Mouse (Mus musculus): ENCODE data around the gene Kri1. TPM values are rescaled to one million over a fixed set of nuclear protein-coding genes. Genes with fewer than 3 reads are reported as not detected.

Kri1 gene
- polyA plus RNA-seq, 1 experiment from 2014 or later = 16.3 TPM

- H3K9me3 ChIP-seq (ENCODE audit: control insufficient read depth, low read length) = no peaks in the 10 kb centered on the region
- H3K4me3 ChIP-seq (ENCODE audit: low read depth, low read length) = no peak overlapping the region
- DNase-seq (ENCODE audit: low spot score, missing footprints) (no peak), ATAC-seq (ENCODE audit: low FRiP score) (no peak)
- peaks cover 9% of the 10 kb centered on the region for H3K4me1 ChIP-seq (ENCODE audit: control insufficient read depth, insufficient read depth, low read length)
- H3K27me3 ChIP-seq (ENCODE audit: control insufficient read depth, insufficient read depth, low read length) = no peaks in the 10 kb centered on the region
- H3K27ac ChIP-seq (ENCODE audit: low read depth, low read length) = no peak overlapping the region
- no peaks in the 10 kb centered on the region; the same call in 1 of the 2 replicates for H3K36me3 ChIP-seq (ENCODE audit: control insufficient read depth, insufficient read depth, low read length)
- H3K4me2 ChIP-seq = no peak overlapping the region
- no peak overlapping the region for H3K9ac ChIP-seq (ENCODE audit: low read length)
- 87% methylated on average over 4 of the region's 4 CpGs for WGBS
Observed at GRCm38 (mm10) chr9:21235341-21235740, 52.4 kb downstream of the Kri1 start.

GRCm38 (mm10) chr9:21233805-21234204 is 54.0 kb downstream of the Kri1 start:
- 86% methylated on average over 28 of the region's 28 CpGs for WGBS

GRCm38 (mm10) chr9:21233366-21233765 is 54.4 kb downstream of the Kri1 start:
- Histone ChIP-seq H3K36me3 (ENCODE audit: control insufficient read depth, insufficient read depth, low read length) (no peaks in the 10 kb centered on the region; the same call in 1 of the 2 replicates), H3K9ac (ENCODE audit: low read length) (no peak overlapping the region), H3K27me3 (ENCODE audit: control insufficient read depth, insufficient read depth, low read length) (no peaks in the 10 kb centered on the region), H3K9me3 (ENCODE audit: control insufficient read depth, low read length) (no peaks in the 10 kb centered on the region), H3K27ac (ENCODE audit: low read depth, low read length) (no peak overlapping the region), H3K4me2 (no peak overlapping the region), H3K4me3 (ENCODE audit: low read depth, low read length) (no peak overlapping the region), H3K4me1 (ENCODE audit: control insufficient read depth, insufficient read depth, low read length) (peaks cover 9% of the 10 kb centered on the region)
- DNase-seq (ENCODE audit: low spot score, missing footprints) (no peak), ATAC-seq (ENCODE audit: low FRiP score) (no peak)
- 90% methylated on average over 29 of the region's 29 CpGs for WGBS

More at GRCm38 (mm10) chr9:21233805-21234204, 54.0 kb downstream of the Kri1 start:
- no peak overlapping the region for H3K4me3 ChIP-seq (ENCODE audit: low read depth, low read length)
- no peak overlapping the region for H3K27ac ChIP-seq (ENCODE audit: low read depth, low read length)
- ATAC-seq (ENCODE audit: low FRiP score) (no peak), DNase-seq (ENCODE audit: low spot score, missing footprints) (no peak)
- H3K9ac ChIP-seq (ENCODE audit: low read length) = no peak overlapping the region
- H3K9me3 ChIP-seq (ENCODE audit: control insufficient read depth, low read length) = no peaks in the 10 kb centered on the region
- H3K4me1 ChIP-seq (ENCODE audit: control insufficient read depth, insufficient read depth, low read length) = peaks cover 9% of the 10 kb centered on the region
- H3K4me2 ChIP-seq = no peak overlapping the region
- no peaks in the 10 kb centered on the region for H3K27me3 ChIP-seq (ENCODE audit: control insufficient read depth, insufficient read depth, low read length)
- no peaks in the 10 kb centered on the region; the same call in 1 of the 2 replicates for H3K36me3 ChIP-seq (ENCODE audit: control insufficient read depth, insufficient read depth, low read length)

GRCm38 (mm10) chr9:21232867-21233266 is 54.9 kb downstream of the Kri1 start:
- no peaks in the 10 kb centered on the region for H3K9me3 ChIP-seq (ENCODE audit: control insufficient read depth, low read length)
- H3K4me2 ChIP-seq = no peak overlapping the region
- H3K4me3 ChIP-seq (ENCODE audit: low read depth, low read length) = no peak overlapping the region
- no peaks in the 10 kb centered on the region for H3K27me3 ChIP-seq (ENCODE audit: control insufficient read depth, insufficient read depth, low read length)
- H3K9ac ChIP-seq (ENCODE audit: low read length) = no peak overlapping the region
- H3K4me1 ChIP-seq (ENCODE audit: control insufficient read depth, insufficient read depth, low read length) = peaks cover 9% of the 10 kb centered on the region
- DNase-seq (ENCODE audit: low spot score, missing footprints) (no peak), ATAC-seq (ENCODE audit: low FRiP score) (no peak)
- WGBS = 91% methylated on average over 5 of the region's 5 CpGs
- H3K27ac ChIP-seq (ENCODE audit: low read depth, low read length) = no peak overlapping the region
- H3K36me3 ChIP-seq (ENCODE audit: control insufficient read depth, insufficient read depth, low read length) = no peaks in the 10 kb centered on the region; the same call in 1 of the 2 replicates

- H3K4me1 ChIP-seq (ENCODE audit: control insufficient read depth, insufficient read depth, low read length) = no peaks in the 10 kb centered on the region
- no peak for DNase-seq (ENCODE audit: low spot score, missing footprints)
- H3K4me2 ChIP-seq = no peak overlapping the region
- H3K9me3 ChIP-seq (ENCODE audit: control insufficient read depth, low read length) = no peaks in the 10 kb centered on the region
- H3K27ac ChIP-seq (ENCODE audit: low read depth, low read length) = no peak overlapping the region
- H3K9ac ChIP-seq (ENCODE audit: low read length) = no peak overlapping the region
- no peaks in the 10 kb centered on the region; the same call in 1 of the 2 replicates for H3K36me3 ChIP-seq (ENCODE audit: control insufficient read depth, insufficient read depth, low read length)
- no peaks in the 10 kb centered on the region for H3K27me3 ChIP-seq (ENCODE audit: control insufficient read depth, insufficient read depth, low read length)
- ATAC-seq (ENCODE audit: low FRiP score) = no peak
- 42% methylated on average over 23 of the region's 23 CpGs for WGBS
- no peak overlapping the region for H3K4me3 ChIP-seq (ENCODE audit: low read depth, low read length)
Observed at GRCm38 (mm10) chr9:21231551-21231950, 56.2 kb downstream of the Kri1 start.

- Histone ChIP-seq H3K27me3 (ENCODE audit: control insufficient read depth, insufficient read depth, low read length) (no peaks in the 10 kb centered on the region; the same call in 1 of the 2 replicates), H3K4me3 (ENCODE audit: low read depth, low read length) (peak overlapping the region; percentile 3), H3K4me2 (peak overlapping the region; percentile 12; the same call in 1 of the 2 replicates), H3K4me1 (ENCODE audit: control insufficient read depth, insufficient read depth, low read length) (no peaks in the 10 kb centered on the region), H3K36me3 (ENCODE audit: control insufficient read depth, insufficient read depth, low read length) (no peaks in the 10 kb centered on the region), H3K9ac (ENCODE audit: low read length) (0 out of 2 replicates have a peak overlapping the region, but pooled peaks have one; percentile 21), H3K27ac (ENCODE audit: low read depth, low read length) (no peak overlapping the region), H3K9me3 (ENCODE audit: control insufficient read depth, low read length) (no peaks in the 10 kb centered on the region)
- no peak for ATAC-seq (ENCODE audit: low FRiP score)
- 18% methylated on average over 16 of the region's 16 CpGs for WGBS
- DNase-seq (ENCODE audit: low spot score, missing footprints) = no peak
Observed at GRCm38 (mm10) chr9:21227342-21227741, 60.4 kb downstream of the Kri1 start.

- Histone ChIP-seq H3K9ac (ENCODE audit: low read length) (no peak overlapping the region), H3K27me3 (ENCODE audit: control insufficient read depth, insufficient read depth, low read length) (no peaks in the 10 kb centered on the region; the same call in 1 of the 2 replicates), H3K4me3 (ENCODE audit: low read depth, low read length) (no peak overlapping the region), H3K4me1 (ENCODE audit: control insufficient read depth, insufficient read depth, low read length) (peaks cover 4% of the 10 kb centered on the region; the same call in 1 of the 2 replicates), H3K4me2 (peak overlapping the region; percentile 30), H3K9me3 (ENCODE audit: control insufficient read depth, low read length) (no peaks in the 10 kb centered on the region), H3K27ac (ENCODE audit: low read depth, low read length) (no peak overlapping the region), H3K36me3 (ENCODE audit: control insufficient read depth, insufficient read depth, low read length) (no peaks in the 10 kb centered on the region)
- 21% methylated on average over 7 of the region's 7 CpGs for WGBS
- ATAC-seq (ENCODE audit: low FRiP score) = no peak
- DNase-seq (ENCODE audit: low spot score, missing footprints) = no peak
Observed at GRCm38 (mm10) chr9:21225415-21225758, 62.4 kb downstream of the Kri1 start.

GRCm38 (mm10) chr9:21224576-21225414 is 63.0 kb downstream of the Kri1 start:
- no peak overlapping the region for H3K9ac ChIP-seq (ENCODE audit: low read length)
- no peak overlapping the region for H3K27ac ChIP-seq (ENCODE audit: low read depth, low read length)
- peak overlapping the region; percentile 30 for H3K4me2 ChIP-seq
- 24% methylated on average over 26 of the region's 26 CpGs for WGBS
- H3K36me3 ChIP-seq (ENCODE audit: control insufficient read depth, insufficient read depth, low read length) = no peaks in the 10 kb centered on the region
- peaks cover 4% of the 10 kb centered on the region; the same call in 1 of the 2 replicates for H3K4me1 ChIP-seq (ENCODE audit: control insufficient read depth, insufficient read depth, low read length)
- H3K4me3 ChIP-seq (ENCODE audit: low read depth, low read length) = no peak overlapping the region
- H3K9me3 ChIP-seq (ENCODE audit: control insufficient read depth, low read length) = no peaks in the 10 kb centered on the region; the same call in 1 of the 2 replicates
- H3K27me3 ChIP-seq (ENCODE audit: control insufficient read depth, insufficient read depth, low read length) = no peaks in the 10 kb centered on the region; the same call in 1 of the 2 replicates
- DNase-seq (ENCODE audit: low spot score, missing footprints) (no peak), ATAC-seq (ENCODE audit: low FRiP score) (no peak; the same call in 1 of the 2 replicates)

GRCm38 (mm10) chr9:21223906-21224305 is 63.9 kb downstream of the Kri1 start:
- Histone ChIP-seq H3K36me3 (ENCODE audit: control insufficient read depth, insufficient read depth, low read length) (no peaks in the 10 kb centered on the region), H3K9ac (ENCODE audit: low read length) (no peak overlapping the region), H3K4me1 (ENCODE audit: control insufficient read depth, insufficient read depth, low read length) (peaks cover 4% of the 10 kb centered on the region; the same call in 1 of the 2 replicates), H3K4me2 (no peak overlapping the region), H3K9me3 (ENCODE audit: control insufficient read depth, low read length) (no peaks in the 10 kb centered on the region; the same call in 1 of the 2 replicates), H3K27ac (ENCODE audit: low read depth, low read length) (no peak overlapping the region), H3K4me3 (ENCODE audit: low read depth, low read length) (no peak overlapping the region), H3K27me3 (ENCODE audit: control insufficient read depth, insufficient read depth, low read length) (no peaks in the 10 kb centered on the region; the same call in 1 of the 2 replicates)
- ATAC-seq (ENCODE audit: low FRiP score) (no peak), DNase-seq (ENCODE audit: low spot score, missing footprints) (no peak)
- 94% methylated on average over 6 of the region's 6 CpGs for WGBS
